Mouse (Mus musculus) kidney, embryonic 14.5 days (tissue): Measurements from ENCODE around the gene Supt4a. TPM values are rescaled to one million over a fixed set of nuclear protein-coding genes. Genes with fewer than 3 reads are reported as not detected.
A peak's percentile ranks its signal among the peaks of the same experiment; 100 is the strongest.

Experiments
- ATAC-seq: fragments of 200-750 bp; cut with Nextera tagmentation; 2 replicates; pipeline ENCODE4 v1.8.0; 2017; ENCODE audit warnings: moderate number of reproducible peaks, mild to moderate bottlenecking, moderate TSS enrichment, moderate library complexity; ENCODE audit not compliant: low FRiP score, low TSS enrichment
- H3K27ac ChIP-seq: fragments of 300-500 bp; sonication (generic); 2 replicates; pipeline ENCODE4 v1.5.1; 2014; ENCODE audit warnings: low read depth, mild to moderate bottlenecking, low read length, moderate library complexity, mixed read lengths
- H3K27me3 ChIP-seq: fragments of 300-500 bp; sonication (generic); 2 replicates; pipeline ENCODE4 v1.6.1; 2014; ENCODE audit warnings: mild to moderate bottlenecking, low read length; ENCODE audit not compliant: control insufficient read depth, insufficient read depth
- H3K36me3 ChIP-seq: fragments of 300-500 bp; sonication (generic); 2 replicates; pipeline ENCODE4 v1.6.1; 2014; ENCODE audit warnings: low read length, mixed read lengths; ENCODE audit not compliant: control insufficient read depth, insufficient read depth
- H3K4me1 ChIP-seq: fragments of 300-500 bp; sonication (generic); 2 replicates; pipeline ENCODE4 v1.6.1; 2014; ENCODE audit warnings: low read length, mixed read lengths; ENCODE audit not compliant: control insufficient read depth, insufficient read depth
- H3K4me2 ChIP-seq: fragments of 300-500 bp; sonication (generic); replicated peaks from 2 replicates; pipeline ENCODE4 v1.6.1; 2014; ENCODE audit warnings: low read depth, mild to moderate bottlenecking, low read length
- H3K4me3 ChIP-seq: fragments of 300-500 bp; sonication (generic); 2 replicates; pipeline ENCODE4 v1.5.1; 2014; ENCODE audit warnings: mild to moderate bottlenecking, low read length
- H3K9ac ChIP-seq: fragments of 300-500 bp; sonication (generic); 2 replicates; pipeline ENCODE4 v1.6.1; 2014; ENCODE audit warnings: low read depth, mild to moderate bottlenecking, low read length, moderate library complexity
- H3K9me3 ChIP-seq: fragments of 300-500 bp; sonication (generic); 2 replicates; pipeline ENCODE4 v1.6.1; 2016; ENCODE audit warnings: low read length; ENCODE audit not compliant: control insufficient read depth
- WGBS: fragments of 180-500 bp; shearing (Covaris S2); extraction: QIAGEN DNeasy Blood & Tissue Kit; methylation state at CpG from one replicate; pipeline ENCODE4 v1.1.7; 2014; 5-methylcytosine and 5-hydroxymethylcytosine counted together
- polyA plus RNA-seq: library from polyadenylated mRNA; unstranded; fragments of >200 nt; fragmentation: Nextera tagmentation; extraction: Ambion mirVana; gene quantifications from 2 replicates; pipeline ENCODE4 v1.2.1, GENCODE M21; 2014

Gene Supt4a
- polyA plus RNA-seq, 1 experiment from 2014 or later: 188 TPM

- Histone ChIP-seq H3K36me3 (no peaks in the 10 kb centered on the region; the same call in 1 of the 2 replicates), H3K9ac (no peak overlapping the region)
- ATAC-seq: no peak
Measured at GRCm38 (mm10) chr11:87729593-87730185, 7.7 kb upstream of the Supt4a start.

GRCm38 (mm10) chr11:87730652-87731310, 6.6 kb upstream of the Supt4a start:
- H3K4me2 ChIP-seq: no peak overlapping the region
- H3K36me3 ChIP-seq: no peaks in the 10 kb centered on the region; the same call in 1 of the 2 replicates
- no peak overlapping the region for H3K27ac ChIP-seq
- no peak overlapping the region for H3K9ac ChIP-seq
- ATAC-seq: no peak
- peaks cover 12% of the 10 kb centered on the region for H3K4me1 ChIP-seq
- WGBS: 85% methylated on average over 10 of the region's 10 CpGs
- no peak overlapping the region for H3K4me3 ChIP-seq
- H3K9me3 ChIP-seq: no peaks in the 10 kb centered on the region
- 0 out of 2 replicates have a peak, but pooled peaks cover 3% of the 10 kb centered on the region for H3K27me3 ChIP-seq

More at GRCm38 (mm10) chr11:87729593-87730185, 7.7 kb upstream of the Supt4a start:
- Histone ChIP-seq H3K27ac (no peak overlapping the region), H3K27me3 (0 out of 2 replicates have a peak, but pooled peaks cover under 1% of the 10 kb centered on the region), H3K4me1 (peaks cover 17% of the 10 kb centered on the region), H3K4me2 (no peak overlapping the region), H3K9me3 (no peaks in the 10 kb centered on the region), H3K4me3 (no peak overlapping the region)
- WGBS: 80% methylated on average over 13 of the region's 13 CpGs

GRCm38 (mm10) chr11:87734346-87734745, 3.0 kb upstream of the Supt4a start:
- WGBS: 47% methylated on average over 5 of the region's 5 CpGs
- no peak overlapping the region for H3K4me3 ChIP-seq

GRCm38 (mm10) chr11:87735691-87736090, 1.7 kb upstream of the Supt4a start:
- H3K27ac ChIP-seq: no peak overlapping the region; the same call in 1 of the 2 replicates

More at GRCm38 (mm10) chr11:87734346-87734745, 3.0 kb upstream of the Supt4a start:
- 0 out of 2 replicates have a peak overlapping the region, but pooled peaks have one; percentile 4 for H3K9ac ChIP-seq
- 0 out of 2 replicates have a peak, but pooled peaks cover 3% of the 10 kb centered on the region for H3K27me3 ChIP-seq
- peaks cover 10% of the 10 kb centered on the region; the same call in 1 of the 2 replicates for H3K4me1 ChIP-seq
- H3K36me3 ChIP-seq: peaks cover under 1% of the 10 kb centered on the region; the same call in 1 of the 2 replicates
- no peak for ATAC-seq
- peak overlapping the region; percentile 19 for H3K4me2 ChIP-seq
- H3K9me3 ChIP-seq: no peaks in the 10 kb centered on the region
- no peak overlapping the region for H3K27ac ChIP-seq

GRCm38 (mm10) chr11:87736647-87737134, 661 bp upstream of the Supt4a start:
- no peaks in the 10 kb centered on the region for H3K9me3 ChIP-seq
- H3K4me3 ChIP-seq: peak overlapping the region; percentile 92
- whole genome bisulfite sequencing: 1% methylated on average over 31 of the region's 31 CpGs
- H3K4me1 ChIP-seq: peaks cover 10% of the 10 kb centered on the region; the same call in 1 of the 2 replicates
- ATAC-seq: peak; percentile 78
- H3K36me3 ChIP-seq: peaks cover 21% of the 10 kb centered on the region
- peak overlapping the region; percentile 86 for H3K4me2 ChIP-seq
- peak overlapping the region; percentile 81; the same call in 1 of the 2 replicates for H3K27ac ChIP-seq
- peak overlapping the region; percentile 84 for H3K9ac ChIP-seq
- H3K27me3 ChIP-seq: 0 out of 2 replicates have a peak, but pooled peaks cover 3% of the 10 kb centered on the region

More at GRCm38 (mm10) chr11:87735691-87736090, 1.7 kb upstream of the Supt4a start:
- no peak overlapping the region for H3K4me3 ChIP-seq
- peaks cover 10% of the 10 kb centered on the region; the same call in 1 of the 2 replicates for H3K4me1 ChIP-seq
- 89% methylated on average over 6 of the region's 6 CpGs for WGBS
- H3K27me3 ChIP-seq: 0 out of 2 replicates have a peak, but pooled peaks cover 3% of the 10 kb centered on the region
- no peaks in the 10 kb centered on the region for H3K9me3 ChIP-seq
- ATAC-seq: no peak
- H3K4me2 ChIP-seq: no peak overlapping the region
- H3K36me3 ChIP-seq: peaks cover 14% of the 10 kb centered on the region
- no peak overlapping the region for H3K9ac ChIP-seq

- no peaks in the 10 kb centered on the region for H3K27me3 ChIP-seq
- H3K4me1 ChIP-seq: 0 out of 2 replicates have a peak, but pooled peaks cover 3% of the 10 kb centered on the region
- H3K4me3 ChIP-seq: no peak overlapping the region
- H3K36me3 ChIP-seq: peaks cover 49% of the 10 kb centered on the region
- ATAC-seq: no peak
- no peak overlapping the region for H3K27ac ChIP-seq
- H3K9ac ChIP-seq: no peak overlapping the region
- no peak overlapping the region for H3K4me2 ChIP-seq
- WGBS: 94% methylated on average over 3 of the region's 3 CpGs
- no peaks in the 10 kb centered on the region for H3K9me3 ChIP-seq
Measured at GRCm38 (mm10) chr11:87743691-87744090, 6.3 kb downstream of the Supt4a start.

- 87% methylated on average over 4 of the region's 4 CpGs for WGBS
- H3K27me3 ChIP-seq: no peaks in the 10 kb centered on the region
- H3K4me1 ChIP-seq: peaks cover 14% of the 10 kb centered on the region; the same call in 1 of the 2 replicates
- no peak overlapping the region for H3K9ac ChIP-seq
- no peak overlapping the region for H3K27ac ChIP-seq
- no peak for ATAC-seq
- no peak overlapping the region for H3K4me2 ChIP-seq
- peaks cover 42% of the 10 kb centered on the region for H3K36me3 ChIP-seq
- H3K4me3 ChIP-seq: no peak overlapping the region
- H3K9me3 ChIP-seq: no peaks in the 10 kb centered on the region
Measured at GRCm38 (mm10) chr11:87744964-87745363, 7.6 kb downstream of the Supt4a start.

- H3K9ac ChIP-seq: no peak overlapping the region
- no peak overlapping the region for H3K4me3 ChIP-seq
- no peak for ATAC-seq
- no peak overlapping the region for H3K4me2 ChIP-seq
- H3K27ac ChIP-seq: no peak overlapping the region
- WGBS: 82% methylated on average over 9 of the region's 9 CpGs
- peaks cover 33% of the 10 kb centered on the region for H3K36me3 ChIP-seq
- H3K4me1 ChIP-seq: peaks cover 14% of the 10 kb centered on the region; the same call in 1 of the 2 replicates
- H3K9me3 ChIP-seq: no peaks in the 10 kb centered on the region
- no peaks in the 10 kb centered on the region for H3K27me3 ChIP-seq
Measured at GRCm38 (mm10) chr11:87745632-87746555, 8.5 kb downstream of the Supt4a start.
